Mouse (Mus musculus) hindbrain, postnatal 0 days (tissue): ENCODE results near the gene Hnrnpc. TPM values are rescaled to one million over a fixed set of nuclear protein-coding genes. Genes with fewer than 3 reads are reported as not detected.
"Not testable (repeated sequence)": the region's sequence is repeated elsewhere in the genome, so short reads cannot be mapped to it uniquely, and the experiment has no call there.

Experiments used
- ATAC-seq: fragments of 200-750 bp; cut with Nextera tagmentation; 2 replicates; pipeline ENCODE4 v1.8.0; 2017; ENCODE audit warnings: mild to moderate bottlenecking, moderate TSS enrichment, moderate library complexity
- DNase-seq: peaks from one replicate; pipeline ENCODE4 v3.0.0-alpha.2; 2015; ENCODE audit warnings: low spot score
- H3K27ac ChIP-seq: fragments of 300-500 bp; sonication (generic); 2 replicates; pipeline ENCODE4 v1.5.1; 2014; ENCODE audit warnings: mild to moderate bottlenecking
- H3K27me3 ChIP-seq: fragments of 300-500 bp; sonication (generic); 2 replicates; pipeline ENCODE4 v1.6.1; 2014; ENCODE audit warnings: low read length, mixed read lengths; ENCODE audit not compliant: insufficient read depth
- H3K36me3 ChIP-seq: fragments of 300-500 bp; sonication (generic); 2 replicates; pipeline ENCODE4 v1.6.1; 2014; ENCODE audit warnings: low read length, mixed read lengths; ENCODE audit not compliant: insufficient read depth
- H3K4me1 ChIP-seq: fragments of 300-500 bp; sonication (generic); 2 replicates; pipeline ENCODE4 v1.6.1; 2014; ENCODE audit warnings: antibody characterized with exemption, low read length, mixed read lengths; ENCODE audit not compliant: insufficient read depth
- H3K4me2 ChIP-seq: fragments of 300-500 bp; sonication (generic); 2 replicates; pipeline ENCODE4 v1.6.1; 2014; ENCODE audit warnings: low read depth, mild to moderate bottlenecking, low read length, moderate library complexity, mixed read lengths
- H3K4me3 ChIP-seq: fragments of 300-500 bp; sonication (generic); 2 replicates; pipeline ENCODE4 v1.5.1; 2014; ENCODE audit warnings: low read length
- H3K9ac ChIP-seq: fragments of 300-500 bp; sonication (generic); replicated peaks from 2 replicates; pipeline ENCODE4 v1.6.1; 2014; ENCODE audit warnings: mild to moderate bottlenecking, low read length, moderate library complexity, mixed read lengths
- H3K9me3 ChIP-seq: fragments of 300-500 bp; sonication (generic); 2 replicates; pipeline ENCODE4 v1.6.1; 2016; ENCODE audit warnings: low read length, mixed read lengths
- CTCF ChIP-seq: IDR thresholded peaks from 2 replicates; pipeline ENCODE4 v1.5.1; 2016; ENCODE audit warnings: antibody characterized with exemption, control low read depth, low read depth
- WGBS: fragments of 180-500 bp; shearing (Covaris S2); extraction: QIAGEN DNeasy Blood & Tissue Kit; methylation state at CpG from one replicate; pipeline ENCODE4 v1.1.7; 2014; 5-methylcytosine and 5-hydroxymethylcytosine counted together
- polyA plus RNA-seq: library from polyadenylated mRNA; unstranded; fragments of >200 nt; fragmentation: Nextera tagmentation; extraction: Ambion mirVana; gene quantifications from 2 replicates; pipeline ENCODE4 v1.2.1, GENCODE M21; 2015
- total RNA-seq: library from RNA; depleted of rRNA; stranded (reverse); fragments of >200 nt; gene quantifications from 2 replicates; pipeline ENCODE4 v1.2.3, GENCODE M21; 2014

The Hnrnpc gene
- total and polyA plus RNA-seq, 2 experiments from 2014 or later, result 78.6 to 285 TPM

DNA sequence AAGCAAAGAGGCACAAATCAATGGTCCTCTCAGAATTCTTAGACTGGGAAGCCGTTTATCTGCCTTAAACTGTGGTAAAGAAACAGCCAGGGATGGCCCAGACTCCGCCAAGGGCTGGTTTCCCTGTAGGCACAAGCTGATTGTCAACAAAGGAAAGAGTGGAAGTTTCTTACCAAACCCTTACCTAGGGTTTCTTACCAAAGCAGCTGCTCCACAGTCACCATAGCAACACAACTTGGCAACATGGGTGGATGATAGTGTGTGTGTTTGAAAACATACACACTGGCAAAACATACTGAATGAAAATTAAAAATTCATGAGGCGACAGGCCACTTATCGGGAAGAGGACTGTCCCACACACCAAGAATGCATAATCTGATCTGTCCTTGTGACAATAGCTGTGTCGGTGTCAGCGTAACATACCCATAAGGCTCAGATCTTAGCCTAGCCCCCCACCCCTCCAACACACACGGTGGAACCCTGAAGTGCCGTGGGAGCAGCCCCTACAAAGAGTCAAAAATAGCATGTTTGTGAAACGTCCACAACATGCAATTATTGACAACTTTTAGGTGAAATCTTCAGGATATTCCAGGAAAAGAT, 57.8 kb downstream of the Hnrnpc start:
- TF ChIP-seq CTCF, result no peak
- no peaks in the 10 kb centered on the region for H3K27me3 ChIP-seq
- no peak overlapping the region for H3K9ac ChIP-seq
- H3K4me2 ChIP-seq, result no peak overlapping the region
- ATAC-seq, result no peak
- no peak overlapping the region for H3K27ac ChIP-seq
- H3K4me3 ChIP-seq, result no peak overlapping the region
- H3K36me3 ChIP-seq, result no peaks in the 10 kb centered on the region
- H3K9me3 ChIP-seq, result no peaks in the 10 kb centered on the region
- DNase-seq, result peak; percentile 15
- 33% methylated on average over 9 of the region's 9 CpGs for WGBS
- no peaks in the 10 kb centered on the region for H3K4me1 ChIP-seq

DNA sequence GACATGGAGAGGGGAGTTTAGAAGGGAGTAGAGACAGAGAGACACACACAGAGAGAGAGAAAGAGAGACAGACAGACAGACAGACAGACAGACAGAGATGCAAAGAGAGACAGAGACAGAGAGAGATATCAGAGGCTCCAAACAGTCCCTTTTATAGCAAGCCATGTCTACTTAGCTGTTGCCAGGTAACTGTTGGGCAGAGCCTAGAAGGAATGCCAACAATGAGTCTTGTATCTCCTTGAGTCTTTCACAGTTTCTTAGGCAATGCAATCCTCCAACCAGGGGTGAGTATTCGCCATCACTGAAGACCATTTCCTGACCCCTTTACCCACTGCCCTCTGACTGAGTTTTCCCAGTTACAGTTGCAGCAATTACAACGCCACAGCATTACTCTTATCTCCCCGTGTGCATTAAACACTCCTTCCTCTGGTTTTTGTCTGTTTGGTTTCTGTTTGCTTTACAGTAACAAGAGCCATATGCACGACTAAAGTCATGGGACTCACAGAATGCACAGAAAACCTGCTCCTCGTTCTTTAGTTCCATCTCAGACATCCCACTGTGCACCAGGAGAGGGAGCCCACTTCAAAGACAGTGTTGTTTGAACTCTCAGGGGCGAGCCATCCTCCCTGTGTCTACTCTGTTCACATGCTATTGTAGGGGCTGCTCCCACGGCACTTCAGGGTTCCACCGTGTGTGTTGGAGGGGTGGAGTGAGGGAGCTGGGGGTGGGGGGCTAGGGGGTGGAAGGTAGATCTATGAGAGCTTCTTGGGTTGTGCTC, 58.7 kb downstream of the Hnrnpc start:
- Histone ChIP-seq H3K27ac (no peak overlapping the region), H3K4me3 (no peak overlapping the region), H3K4me1 (no peaks in the 10 kb centered on the region), H3K27me3 (no peaks in the 10 kb centered on the region), H3K9me3 (no peaks in the 10 kb centered on the region), H3K36me3 (no peaks in the 10 kb centered on the region), H3K4me2 (no peak overlapping the region), H3K9ac (no peak overlapping the region)
- DNase-seq, result peak; percentile 63
- ATAC-seq, result peak; percentile 67
- WGBS, result 5% methylated on average over 8 of the region's 8 CpGs
- peak; percentile 71 for TF ChIP-seq CTCF

DNA sequence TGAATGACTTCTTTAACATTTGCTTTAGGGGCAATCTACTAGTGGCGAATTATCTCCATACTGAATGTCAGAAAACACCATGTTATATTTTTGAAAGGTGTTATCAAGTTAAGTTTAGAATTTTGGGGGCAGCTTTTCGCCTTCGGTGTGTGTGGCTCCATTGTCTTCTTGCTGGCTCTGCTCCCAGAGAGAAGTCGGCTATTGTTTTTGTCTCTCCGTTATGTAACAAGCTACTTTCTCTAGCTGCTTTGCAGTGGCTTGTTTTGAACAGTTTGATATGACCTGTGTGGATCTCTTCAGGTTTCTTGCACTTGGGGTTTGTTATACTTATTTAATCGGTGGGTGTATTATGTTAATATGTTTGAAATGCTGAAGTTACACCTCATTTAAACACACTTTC, 60.4 kb downstream of the Hnrnpc start:
- H3K27ac ChIP-seq, result no peak overlapping the region
- no peaks in the 10 kb centered on the region for H3K27me3 ChIP-seq
- ATAC-seq, result no peak
- no peak for TF ChIP-seq CTCF
- H3K4me3 ChIP-seq, result no peak overlapping the region
- no peaks in the 10 kb centered on the region for H3K4me1 ChIP-seq
- H3K9ac ChIP-seq, result no peak overlapping the region
- DNase-seq, result no peak
- H3K4me2 ChIP-seq, result no peak overlapping the region
- H3K36me3 ChIP-seq, result no peaks in the 10 kb centered on the region
- no peaks in the 10 kb centered on the region for H3K9me3 ChIP-seq
- WGBS, result 38% methylated on average over 6 of the region's 6 CpGs

DNA sequence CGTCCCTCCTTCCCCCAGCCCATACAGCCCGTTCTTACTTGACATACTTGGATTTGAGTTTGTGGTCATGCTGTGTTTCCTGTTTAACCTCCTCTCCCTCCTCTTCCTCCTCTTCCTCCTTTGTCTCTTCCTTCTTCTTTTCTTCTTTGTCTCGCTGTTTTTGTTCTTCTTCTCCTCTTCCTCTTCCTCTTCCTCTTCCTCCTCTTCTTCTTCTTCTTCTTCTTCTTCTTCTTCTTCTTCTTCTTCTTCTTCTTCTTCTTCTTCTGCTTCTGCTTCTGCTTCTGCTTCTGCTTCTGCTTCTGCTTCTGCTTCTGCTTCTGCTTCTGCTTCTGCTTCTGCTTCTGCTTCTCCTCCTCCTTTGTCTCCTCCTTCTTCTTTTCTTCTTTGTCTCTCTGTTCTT, 61.5 kb downstream of the Hnrnpc start, which contains the start of gene Olfr221:
Gene Olfr221 (minus strand): TSS at position 101 of the 400 bp plus-strand sequence.
- not testable (repeated sequence) for H3K4me3 ChIP-seq, H3K36me3 ChIP-seq, H3K4me2 ChIP-seq, H3K27me3 ChIP-seq, ATAC-seq, DNase-seq, H3K9me3 ChIP-seq, H3K27ac ChIP-seq, H3K9ac ChIP-seq, H3K4me1 ChIP-seq
- WGBS, result 65% methylated on average over 3 of the region's 3 CpGs

DNA sequence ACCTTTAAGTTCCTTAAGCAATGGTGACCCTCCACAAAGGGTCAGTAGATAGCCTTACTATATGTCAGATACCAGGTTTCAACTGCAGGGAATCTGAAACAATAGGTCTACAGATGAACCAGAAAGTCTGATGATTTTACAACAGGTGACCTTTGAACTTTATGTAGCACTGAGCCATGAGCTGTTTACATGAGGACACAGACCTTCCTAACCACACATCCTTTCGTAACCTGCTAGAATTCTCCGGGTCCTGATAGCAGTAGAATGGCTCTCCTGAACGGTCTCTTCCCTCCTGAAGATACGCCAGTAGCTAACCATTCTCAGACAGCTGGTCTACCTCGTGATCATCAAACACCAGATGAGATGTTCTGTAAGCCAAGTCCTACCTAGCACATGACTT, 64.5 kb downstream of the Hnrnpc start:
- Histone ChIP-seq H3K9ac (no peak overlapping the region), H3K27me3 (no peaks in the 10 kb centered on the region), H3K4me3 (no peak overlapping the region), H3K4me1 (no peaks in the 10 kb centered on the region), H3K4me2 (no peak overlapping the region), H3K27ac (no peak overlapping the region), H3K36me3 (no peaks in the 10 kb centered on the region), H3K9me3 (no peaks in the 10 kb centered on the region)
- no peak for DNase-seq
- WGBS, result 90% methylated on average over 5 of the region's 5 CpGs
- ATAC-seq, result no peak
- no peak for TF ChIP-seq CTCF

DNA sequence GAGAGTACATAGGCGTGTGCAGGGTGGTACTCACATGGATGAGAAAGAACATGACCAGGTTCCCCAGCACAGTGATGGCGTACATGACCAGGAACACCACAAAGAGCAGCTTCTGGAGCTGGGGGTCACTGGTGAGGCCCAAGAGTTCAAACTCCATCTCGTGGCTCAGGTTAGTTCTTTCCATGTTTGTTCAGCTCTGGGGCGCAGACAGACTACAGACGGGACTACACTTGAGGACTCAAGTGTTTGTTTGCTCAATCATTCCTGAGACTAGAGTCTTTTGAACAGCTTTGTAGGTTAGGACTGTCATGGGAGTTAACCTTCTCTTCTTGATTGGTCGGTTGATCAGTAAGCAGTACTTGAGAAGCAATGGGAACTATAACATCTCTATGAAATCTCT, 67.9 kb downstream of the Hnrnpc start:
- 91% methylated on average over 6 of the region's 6 CpGs for WGBS
- no peak overlapping the region for H3K27ac ChIP-seq
- no peak for DNase-seq
- no peak overlapping the region for H3K9ac ChIP-seq
- H3K9me3 ChIP-seq, result no peaks in the 10 kb centered on the region
- H3K4me2 ChIP-seq, result no peak overlapping the region
- no peaks in the 10 kb centered on the region for H3K36me3 ChIP-seq
- TF ChIP-seq CTCF, result no peak
- H3K27me3 ChIP-seq, result no peaks in the 10 kb centered on the region
- no peak overlapping the region for H3K4me3 ChIP-seq
- no peak for ATAC-seq
- H3K4me1 ChIP-seq, result no peaks in the 10 kb centered on the region

DNA sequence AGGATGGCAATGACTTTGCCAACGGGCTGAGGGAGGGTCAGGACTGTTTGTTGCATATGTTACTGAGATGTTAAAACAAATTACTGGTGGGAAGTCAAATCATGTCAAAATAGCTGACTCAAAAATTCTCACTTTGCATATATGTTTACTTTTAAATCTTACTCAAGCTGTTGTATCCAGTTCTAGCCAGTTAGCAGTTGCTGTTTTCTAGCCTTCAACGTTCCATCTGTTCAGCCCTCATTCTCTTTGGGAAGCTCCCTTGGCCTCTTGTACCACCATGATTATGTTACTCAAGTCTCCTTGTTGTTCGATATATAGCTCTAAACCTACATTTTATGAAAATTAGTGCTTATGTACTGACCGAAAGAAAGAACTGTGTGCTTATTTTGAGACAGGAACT, 77.5 kb downstream of the Hnrnpc start:
- Histone ChIP-seq H3K4me3 (no peak overlapping the region), H3K4me1 (peaks cover 12% of the 10 kb centered on the region; the same call in 1 of the 2 replicates), H3K4me2 (no peak overlapping the region), H3K36me3 (no peaks in the 10 kb centered on the region), H3K27ac (no peak overlapping the region), H3K9me3 (no peaks in the 10 kb centered on the region), H3K27me3 (no peaks in the 10 kb centered on the region), H3K9ac (no peak overlapping the region)
- TF ChIP-seq CTCF, result no peak
- DNase-seq (no peak), ATAC-seq (no peak)
- 83% methylated on average over 4 of the region's 4 CpGs for WGBS
